Mouse (Mus musculus) hindbrain, embryonic 11.5 days (tissue): Measurements from ENCODE around the gene Mical2. TPM values are rescaled to one million over a fixed set of nuclear protein-coding genes. Genes with fewer than 3 reads are reported as not detected.

Source experiments
- ATAC-seq: fragments of 200-750 bp; cut with Nextera tagmentation; 2 replicates; pipeline ENCODE4 v1.8.0; 2017; ENCODE audit warnings: mild to moderate bottlenecking, moderate TSS enrichment, moderate library complexity; ENCODE audit not compliant: low FRiP score
- DNase-seq: peaks from one replicate; pipeline ENCODE4 v3.0.0-alpha.2; 2015; ENCODE audit warnings: low spot score
- H3K27ac ChIP-seq: fragments of 300-500 bp; sonication (generic); 2 replicates; pipeline ENCODE4 v1.5.1; 2014; ENCODE audit warnings: mild to moderate bottlenecking, low read depth, low read length
- H3K27me3 ChIP-seq: fragments of 300-500 bp; sonication (generic); 2 replicates; pipeline ENCODE4 v1.6.1; 2014; ENCODE audit warnings: mild to moderate bottlenecking, low read length, moderate library complexity, mixed read lengths; ENCODE audit not compliant: control insufficient read depth, insufficient read depth
- H3K36me3 ChIP-seq: fragments of 300-500 bp; sonication (generic); 2 replicates; pipeline ENCODE4 v1.6.1; 2014; ENCODE audit warnings: mild to moderate bottlenecking, low read length, moderate library complexity, mixed read lengths; ENCODE audit not compliant: control insufficient read depth, insufficient read depth
- H3K4me1 ChIP-seq: fragments of 300-500 bp; sonication (generic); replicated peaks from 2 replicates; pipeline ENCODE4 v1.6.1; 2014; ENCODE audit warnings: low read length, mixed read lengths; ENCODE audit not compliant: control insufficient read depth, insufficient read depth
- H3K4me2 ChIP-seq: fragments of 300-500 bp; sonication (generic); replicated peaks from 2 replicates; pipeline ENCODE4 v1.6.1; 2014; ENCODE audit warnings: mild to moderate bottlenecking, low read depth, low read length
- H3K4me3 ChIP-seq: fragments of 300-500 bp; sonication (generic); 2 replicates; pipeline ENCODE4 v1.5.1; 2014; ENCODE audit warnings: low read depth, low read length
- H3K9ac ChIP-seq: fragments of 300-500 bp; sonication (generic); 2 replicates; pipeline ENCODE4 v1.6.1; 2014; ENCODE audit warnings: low read depth, low read length
- H3K9me3 ChIP-seq: fragments of 300-500 bp; sonication (generic); 2 replicates; pipeline ENCODE4 v1.6.1; 2016; ENCODE audit warnings: low read length; ENCODE audit not compliant: control insufficient read depth
- WGBS: fragments of 180-500 bp; shearing (Covaris S2); extraction: QIAGEN DNeasy Blood & Tissue Kit; methylation state at CpG from one replicate; pipeline ENCODE4 v1.1.7; 2014; 5-methylcytosine and 5-hydroxymethylcytosine counted together
- polyA plus RNA-seq: library from polyadenylated mRNA; unstranded; fragments of >200 nt; fragmentation: Nextera tagmentation; extraction: Ambion mirVana; gene quantifications from 2 replicates; pipeline ENCODE4 v1.2.1, GENCODE M21; 2014

The Mical2 gene
- polyA plus RNA-seq, 1 experiment from 2014 or later: 1.7 TPM

GRCm38 (mm10) chr7:112192237-112192636 lies 33.4 kb upstream of the Mical2 start:
- H3K9me3 ChIP-seq: no peaks in the 10 kb centered on the region
- no peak overlapping the region for H3K27ac ChIP-seq
- no peaks in the 10 kb centered on the region for H3K27me3 ChIP-seq
- H3K4me2 ChIP-seq: no peak overlapping the region
- no peak for DNase-seq
- 92% methylated on average over 4 of the region's 4 CpGs for WGBS
- no peaks in the 10 kb centered on the region for H3K4me1 ChIP-seq
- H3K36me3 ChIP-seq: no peaks in the 10 kb centered on the region
- H3K9ac ChIP-seq: no peak overlapping the region
- no peak overlapping the region for H3K4me3 ChIP-seq
- ATAC-seq: no peak

GRCm38 (mm10) chr7:112192778-112193177 lies 32.9 kb upstream of the Mical2 start:
- Histone ChIP-seq H3K4me1 (no peaks in the 10 kb centered on the region), H3K9ac (no peak overlapping the region), H3K36me3 (no peaks in the 10 kb centered on the region), H3K27ac (no peak overlapping the region), H3K4me3 (no peak overlapping the region), H3K4me2 (no peak overlapping the region), H3K27me3 (no peaks in the 10 kb centered on the region), H3K9me3 (no peaks in the 10 kb centered on the region)
- no peak for ATAC-seq
- 80% methylated on average over 5 of the region's 5 CpGs for WGBS
- no peak for DNase-seq

GRCm38 (mm10) chr7:112194286-112194685 lies 31.4 kb upstream of the Mical2 start:
- Histone ChIP-seq H3K27me3 (no peaks in the 10 kb centered on the region), H3K27ac (no peak overlapping the region), H3K9me3 (no peaks in the 10 kb centered on the region), H3K36me3 (no peaks in the 10 kb centered on the region), H3K4me1 (no peaks in the 10 kb centered on the region), H3K4me3 (no peak overlapping the region), H3K9ac (no peak overlapping the region), H3K4me2 (no peak overlapping the region)
- WGBS: 83% methylated on average over 5 of the region's 5 CpGs
- DNase-seq (no peak), ATAC-seq (no peak)

GRCm38 (mm10) chr7:112197461-112197860 lies 28.2 kb upstream of the Mical2 start:
- ATAC-seq (no peak), DNase-seq (no peak)
- WGBS: 76% methylated on average over 8 of the region's 8 CpGs

GRCm38 (mm10) chr7:112199343-112199742 lies 26.3 kb upstream of the Mical2 start:
- H3K4me2 ChIP-seq: no peak overlapping the region
- H3K9me3 ChIP-seq: no peaks in the 10 kb centered on the region
- no peak for ATAC-seq
- H3K27me3 ChIP-seq: no peaks in the 10 kb centered on the region
- H3K27ac ChIP-seq: no peak overlapping the region
- DNase-seq: no peak
- H3K4me1 ChIP-seq: no peaks in the 10 kb centered on the region
- no peak overlapping the region for H3K4me3 ChIP-seq
- no peaks in the 10 kb centered on the region for H3K36me3 ChIP-seq
- WGBS: 48% methylated on average over 3 of the region's 3 CpGs
- H3K9ac ChIP-seq: no peak overlapping the region

More at GRCm38 (mm10) chr7:112197461-112197860, 28.2 kb upstream of the Mical2 start:
- Histone ChIP-seq H3K27ac (no peak overlapping the region), H3K4me3 (no peak overlapping the region), H3K9ac (no peak overlapping the region), H3K9me3 (no peaks in the 10 kb centered on the region), H3K36me3 (no peaks in the 10 kb centered on the region), H3K4me1 (no peaks in the 10 kb centered on the region), H3K27me3 (no peaks in the 10 kb centered on the region), H3K4me2 (no peak overlapping the region)

- Histone ChIP-seq H3K27me3 (no peaks in the 10 kb centered on the region), H3K27ac (no peak overlapping the region), H3K36me3 (no peaks in the 10 kb centered on the region), H3K4me1 (no peaks in the 10 kb centered on the region), H3K4me2 (no peak overlapping the region), H3K9me3 (no peaks in the 10 kb centered on the region), H3K4me3 (no peak overlapping the region), H3K9ac (no peak overlapping the region)
- no peak for ATAC-seq
- no peak for DNase-seq
- 36% methylated on average over 4 of the region's 4 CpGs for WGBS
Observed at GRCm38 (mm10) chr7:112200761-112201160, 24.9 kb upstream of the Mical2 start.

GRCm38 (mm10) chr7:112202194-112202593 lies 23.5 kb upstream of the Mical2 start:
- H3K36me3 ChIP-seq: no peaks in the 10 kb centered on the region
- H3K4me3 ChIP-seq: no peak overlapping the region
- ATAC-seq (no peak), DNase-seq (no peak)
- no peak overlapping the region for H3K27ac ChIP-seq
- H3K9me3 ChIP-seq: no peaks in the 10 kb centered on the region
- H3K27me3 ChIP-seq: no peaks in the 10 kb centered on the region
- WGBS: 61% methylated on average over 4 of the region's 4 CpGs
- H3K4me2 ChIP-seq: no peak overlapping the region
- no peaks in the 10 kb centered on the region for H3K4me1 ChIP-seq
- no peak overlapping the region for H3K9ac ChIP-seq

GRCm38 (mm10) chr7:112202843-112203242 lies 22.8 kb upstream of the Mical2 start:
- Histone ChIP-seq H3K4me3 (no peak overlapping the region), H3K9ac (no peak overlapping the region), H3K27ac (no peak overlapping the region), H3K36me3 (no peaks in the 10 kb centered on the region), H3K4me1 (no peaks in the 10 kb centered on the region), H3K9me3 (no peaks in the 10 kb centered on the region), H3K27me3 (no peaks in the 10 kb centered on the region), H3K4me2 (no peak overlapping the region)
- WGBS: 87% methylated on average over 5 of the region's 5 CpGs
- ATAC-seq: no peak
- no peak for DNase-seq

- WGBS: 75% methylated on average over 5 of the region's 5 CpGs
- H3K9me3 ChIP-seq: no peaks in the 10 kb centered on the region
Observed at GRCm38 (mm10) chr7:112203937-112204336, 21.7 kb upstream of the Mical2 start.

More at GRCm38 (mm10) chr7:112203937-112204336, 21.7 kb upstream of the Mical2 start:
- Histone ChIP-seq H3K9ac (no peak overlapping the region), H3K4me2 (no peak overlapping the region), H3K36me3 (no peaks in the 10 kb centered on the region), H3K4me1 (no peaks in the 10 kb centered on the region), H3K27ac (no peak overlapping the region), H3K4me3 (no peak overlapping the region), H3K27me3 (no peaks in the 10 kb centered on the region)
- DNase-seq (no peak), ATAC-seq (no peak)
